Mouse (Mus musculus): ENCODE data around the gene Nalcn. TPM values are rescaled to one million over a fixed set of nuclear protein-coding genes. Genes with fewer than 3 reads are reported as not detected.
"Not testable (repeated sequence)": the region's sequence is repeated elsewhere in the genome, so short reads cannot be mapped to it uniquely, and the experiment has no call there.

The Nalcn gene
- polyA plus RNA-seq (2015; fragmentation: Nextera tagmentation; extraction: Ambion mirVana), result 0.67 and 0.81 TPM in 2 replicates

DNA sequence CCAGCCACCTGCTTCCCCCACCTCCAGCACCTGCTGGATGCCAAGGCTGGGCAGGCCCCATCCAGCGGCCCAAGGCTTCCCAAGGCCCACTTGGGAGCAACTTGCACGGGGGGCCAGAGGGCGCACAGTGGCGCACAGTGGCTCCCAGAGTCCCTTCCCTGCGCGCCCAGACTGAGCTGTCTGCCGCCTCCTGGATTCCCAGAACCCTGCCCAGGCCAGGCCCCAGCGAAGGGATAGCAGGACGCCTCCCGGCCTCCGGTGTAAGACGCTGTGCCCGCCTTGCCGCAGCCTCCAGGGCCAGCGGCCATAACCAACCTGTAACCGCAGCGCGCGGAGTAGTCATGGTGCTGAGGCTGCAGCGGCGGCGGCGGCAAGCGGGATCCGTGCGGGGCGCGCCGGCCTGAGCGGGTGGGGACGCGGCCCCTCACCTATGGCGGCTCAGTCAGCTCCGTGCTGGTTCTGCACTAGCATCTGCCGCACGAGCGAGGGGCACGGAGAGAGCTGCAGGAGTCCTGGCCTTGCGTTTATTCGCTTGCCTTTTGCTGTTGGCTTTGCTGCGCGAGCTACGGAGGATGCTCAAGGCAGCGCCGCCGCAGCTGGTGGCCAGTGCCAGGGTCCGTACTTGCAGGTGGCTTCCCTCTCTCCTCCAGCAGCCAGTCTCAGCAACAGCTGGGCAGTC lies at the start of gene Nalcn:
TSS of gene Nalcn (minus strand) at position 644 of the 679 bp plus-strand sequence.
- peaks cover 15% of the 10 kb centered on the region for H3K27me3 ChIP-seq
- H3K36me3 ChIP-seq, result no peaks in the 10 kb centered on the region
- WGBS, result 1% methylated on average over 47 of the region's 47 CpGs
- H3K9ac ChIP-seq, result peak within 1 kb of the TSS; percentile 71
- peak; percentile 56; the same call in 1 of the 2 replicates for ATAC-seq (ENCODE audit: insufficient number of reproducible peaks, insufficient read depth, low FRiP score, low TSS enrichment, low read depth)
- peaks cover 8% of the 10 kb centered on the region for H3K4me1 ChIP-seq
- H3K4me3 ChIP-seq, result peak within 1 kb of the TSS; percentile 55
- peak within 1 kb of the TSS; percentile 94 for H3K4me2 ChIP-seq
- no peaks in the 10 kb centered on the region for H3K9me3 ChIP-seq
- H3K27ac ChIP-seq, result no peak within 1 kb of the TSS

DNA sequence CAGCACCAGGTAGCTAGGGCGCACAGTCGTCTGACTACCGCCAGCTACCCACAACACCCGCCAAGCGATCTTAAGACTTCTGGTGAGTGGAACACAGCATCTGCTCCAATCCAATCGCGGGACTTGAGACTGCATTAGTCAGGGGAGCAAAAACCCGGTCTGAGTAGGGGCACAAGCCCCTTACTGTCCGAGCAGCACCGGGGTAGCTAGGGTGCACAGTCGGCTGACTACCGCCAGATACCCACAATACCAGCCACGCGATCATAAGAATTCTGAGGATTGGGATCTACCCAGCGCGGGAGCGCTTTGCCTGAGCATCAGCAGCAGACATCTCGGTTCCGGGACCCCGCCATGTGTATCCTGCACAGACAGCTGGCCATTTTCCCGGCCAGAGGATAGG lies 44.1 kb upstream of the Nalcn start:
- not testable (repeated sequence) for H3K9ac ChIP-seq; ATAC-seq (ENCODE audit: insufficient number of reproducible peaks, insufficient read depth, low FRiP score, low TSS enrichment, low read depth); H3K27me3 ChIP-seq; H3K4me3 ChIP-seq; H3K4me2 ChIP-seq; H3K27ac ChIP-seq; H3K9me3 ChIP-seq; H3K4me1 ChIP-seq; H3K36me3 ChIP-seq
- 83% methylated on average over 21 of the region's 21 CpGs for WGBS

DNA sequence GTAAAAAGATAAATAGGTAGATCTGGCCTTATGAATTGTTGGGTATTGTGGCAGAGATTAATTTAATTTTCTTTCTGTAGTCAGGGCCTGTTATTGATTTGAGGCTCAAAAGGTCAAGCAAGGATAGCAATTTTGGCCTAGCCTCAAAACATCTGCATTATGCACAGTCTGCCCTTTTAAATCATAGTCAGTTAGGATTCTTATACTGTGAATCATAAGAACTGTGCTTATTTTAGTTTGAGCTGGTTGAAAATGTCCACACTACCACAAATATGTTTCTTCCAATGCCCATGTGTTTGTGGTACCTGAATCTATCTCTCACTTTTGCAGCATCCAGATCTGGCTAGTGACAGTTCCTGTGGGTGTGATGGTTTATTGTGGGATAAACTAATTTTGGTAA lies 37.5 kb upstream of the Nalcn start:
- Histone ChIP-seq H3K27ac (no peak overlapping the region), H3K4me2 (no peak overlapping the region), H3K27me3 (no peaks in the 10 kb centered on the region), H3K9ac (no peak overlapping the region), H3K9me3 (no peaks in the 10 kb centered on the region), H3K4me1 (peaks cover 10% of the 10 kb centered on the region), H3K4me3 (no peak overlapping the region), H3K36me3 (no peaks in the 10 kb centered on the region)
- ATAC-seq (ENCODE audit: insufficient number of reproducible peaks, insufficient read depth, low FRiP score, low TSS enrichment, low read depth), result no peak

DNA sequence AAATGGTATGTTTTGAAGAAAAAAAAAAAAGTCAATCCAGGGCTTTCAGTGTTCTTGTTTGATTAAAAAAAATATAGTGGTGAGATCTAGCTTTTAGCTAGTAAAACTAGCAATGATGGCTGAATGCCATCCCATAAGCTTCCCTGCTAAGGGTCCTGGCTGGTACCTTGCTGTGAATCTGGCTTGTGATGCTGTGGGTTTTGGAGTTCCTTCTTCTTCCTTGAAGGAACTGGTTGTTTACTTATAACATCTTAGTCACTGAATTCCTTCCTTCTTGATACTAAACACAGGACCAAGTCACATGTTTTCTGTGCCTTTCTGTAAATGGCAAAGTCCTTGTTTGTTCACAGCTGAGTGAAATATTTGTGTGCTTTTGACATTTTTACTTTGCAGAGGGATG lies 36.3 kb upstream of the Nalcn start:
- no peak for ATAC-seq (ENCODE audit: insufficient number of reproducible peaks, insufficient read depth, low FRiP score, low TSS enrichment, low read depth)

DNA sequence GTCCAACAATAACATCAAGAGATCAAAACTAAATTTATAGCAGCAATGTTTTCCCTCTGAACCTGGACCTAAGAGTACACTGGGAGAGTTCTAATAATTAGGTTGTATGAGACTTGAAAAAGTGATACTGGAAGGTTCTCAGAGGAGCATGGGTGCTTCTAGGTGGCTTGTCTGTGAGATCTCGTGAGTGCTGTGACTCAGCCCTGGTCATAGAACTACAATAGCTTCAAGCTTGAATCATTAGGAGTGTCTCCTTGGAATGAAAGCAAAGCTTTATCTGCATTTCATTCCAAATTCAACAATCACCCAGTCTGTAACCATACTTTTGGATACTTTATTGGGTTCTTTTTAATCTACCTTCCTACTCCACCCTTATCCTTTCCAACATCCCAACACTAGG lies 35.4 kb upstream of the Nalcn start:
- WGBS, result 82% methylated on average over 1 of the region's 1 CpGs
- H3K36me3 ChIP-seq, result no peaks in the 10 kb centered on the region
- H3K9ac ChIP-seq, result no peak overlapping the region
- no peak overlapping the region for H3K27ac ChIP-seq
- no peak overlapping the region for H3K4me3 ChIP-seq
- H3K9me3 ChIP-seq, result no peaks in the 10 kb centered on the region
- H3K4me2 ChIP-seq, result no peak overlapping the region
- ATAC-seq (ENCODE audit: insufficient number of reproducible peaks, insufficient read depth, low FRiP score, low TSS enrichment, low read depth), result no peak
- no peaks in the 10 kb centered on the region for H3K27me3 ChIP-seq
- H3K4me1 ChIP-seq, result peaks cover 10% of the 10 kb centered on the region

More for the DNA sequence above, 36.3 kb upstream of the Nalcn start:
- no peak overlapping the region for H3K9ac ChIP-seq
- no peak overlapping the region for H3K27ac ChIP-seq
- peaks cover 10% of the 10 kb centered on the region for H3K4me1 ChIP-seq
- H3K9me3 ChIP-seq, result no peaks in the 10 kb centered on the region
- no peak overlapping the region for H3K4me2 ChIP-seq
- H3K27me3 ChIP-seq, result no peaks in the 10 kb centered on the region
- H3K4me3 ChIP-seq, result no peak overlapping the region
- no peaks in the 10 kb centered on the region for H3K36me3 ChIP-seq

DNA sequence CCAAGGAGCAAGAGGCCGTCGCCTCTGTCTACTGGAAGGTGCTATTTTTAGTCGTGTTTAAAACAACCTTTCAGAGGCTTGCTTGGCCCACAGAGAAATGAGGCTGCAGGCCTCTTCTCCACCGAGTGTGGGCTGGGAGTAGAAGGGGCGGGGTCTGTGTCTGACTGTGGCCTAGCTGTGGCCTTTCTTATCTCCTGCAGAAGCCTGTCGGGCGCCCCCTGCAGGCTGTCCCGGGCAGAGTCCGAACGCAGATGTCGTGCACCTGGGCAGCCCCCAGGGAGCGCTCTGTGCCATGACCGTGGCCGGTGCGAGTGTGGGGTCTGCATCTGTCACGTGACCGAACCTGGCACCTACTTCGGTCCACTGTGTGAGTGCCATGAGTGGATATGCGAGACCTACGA lies 34.1 kb upstream of the Nalcn start:
- ATAC-seq (ENCODE audit: insufficient number of reproducible peaks, insufficient read depth, low FRiP score, low TSS enrichment, low read depth), result peak; percentile 69; the same call in 1 of the 2 replicates
- no peaks in the 10 kb centered on the region for H3K36me3 ChIP-seq
- peak overlapping the region; percentile 33 for H3K4me2 ChIP-seq
- H3K27me3 ChIP-seq, result no peaks in the 10 kb centered on the region
- H3K4me3 ChIP-seq, result no peak overlapping the region
- no peak overlapping the region for H3K27ac ChIP-seq
- H3K9ac ChIP-seq, result no peak overlapping the region
- peaks cover 10% of the 10 kb centered on the region for H3K4me1 ChIP-seq
- 23% methylated on average over 20 of the region's 20 CpGs for WGBS
- no peaks in the 10 kb centered on the region for H3K9me3 ChIP-seq

DNA sequence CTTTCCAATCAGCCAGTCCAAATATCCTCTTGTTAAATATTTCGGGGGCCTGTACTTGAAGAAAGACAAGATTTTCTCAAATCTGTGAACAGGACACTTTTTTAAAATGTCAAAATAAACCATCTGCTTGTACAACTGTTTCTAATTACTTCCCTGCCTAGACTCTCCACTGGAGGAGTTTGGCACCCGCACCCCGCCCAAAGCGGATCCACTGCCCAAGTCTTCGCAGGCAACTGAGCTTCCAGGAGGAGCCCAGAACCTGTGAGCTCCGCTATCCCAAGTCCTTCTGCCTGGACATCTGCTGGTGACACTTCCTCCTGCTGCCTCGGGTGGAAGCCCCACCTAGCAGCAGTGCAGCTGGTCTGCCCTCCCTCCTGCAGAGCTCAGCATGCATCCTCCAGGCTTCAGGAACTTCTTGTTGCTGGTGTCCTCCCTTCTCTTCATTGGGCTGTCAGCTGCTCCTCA lies 33.0 kb upstream of the Nalcn start, which contains the start of gene Itgbl1:
TSS of gene Itgbl1 (plus strand) at position 51 of the 465 bp plus-strand sequence.
- no peaks in the 10 kb centered on the region for H3K9me3 ChIP-seq
- H3K4me3 ChIP-seq, result no peak within 1 kb of the TSS
- peak within 1 kb of the TSS; percentile 45 for H3K4me2 ChIP-seq
- no peaks in the 10 kb centered on the region for H3K36me3 ChIP-seq
- H3K4me1 ChIP-seq, result peaks cover 10% of the 10 kb centered on the region
- ATAC-seq (ENCODE audit: insufficient number of reproducible peaks, insufficient read depth, low FRiP score, low TSS enrichment, low read depth), result no peak
- H3K9ac ChIP-seq, result no peak within 1 kb of the TSS
- no peak within 1 kb of the TSS for H3K27ac ChIP-seq
- 13% methylated on average over 7 of the region's 7 CpGs for WGBS
- H3K27me3 ChIP-seq, result no peaks in the 10 kb centered on the region

DNA sequence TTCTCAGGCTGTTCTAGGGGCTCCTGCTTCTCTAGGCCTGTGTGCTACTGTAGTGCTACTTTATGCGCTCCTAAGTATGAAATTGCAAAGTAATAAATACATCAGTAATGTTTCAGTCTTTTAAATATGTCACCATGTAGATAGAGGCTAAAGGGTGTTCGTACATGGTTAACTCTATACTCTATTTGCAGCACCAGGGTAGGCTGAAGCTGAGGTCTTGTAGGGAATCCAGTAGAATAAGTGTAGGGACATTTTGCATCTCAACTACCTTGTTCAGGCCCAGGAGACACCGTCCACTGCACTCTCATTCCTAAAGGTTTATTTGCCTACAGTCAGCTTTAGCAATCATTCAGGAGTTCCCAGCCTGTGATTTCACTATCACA lies 227 bp upstream of the Nalcn start:
- H3K9me3 ChIP-seq, result no peaks in the 10 kb centered on the region

DNA sequence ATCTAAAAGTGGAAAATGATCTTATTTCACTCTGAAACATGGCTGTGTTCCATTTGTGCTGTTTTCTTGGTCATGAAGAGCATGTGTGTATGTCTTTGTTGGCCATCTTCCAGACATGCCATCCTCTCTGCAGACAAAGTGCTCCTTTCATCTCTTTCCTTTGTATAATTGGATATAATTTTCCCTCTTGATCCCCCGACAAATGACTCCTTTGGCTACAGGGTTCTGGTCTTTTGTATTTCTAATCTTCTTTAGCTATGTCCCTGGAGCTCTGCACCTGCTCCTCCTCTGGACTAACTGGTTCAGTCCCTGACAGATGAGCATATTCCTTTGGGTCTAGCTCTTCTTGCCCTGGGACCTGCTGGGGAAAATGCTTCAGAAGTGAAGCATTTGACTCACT lies 4.0 kb downstream of the Nalcn start:
- Histone ChIP-seq H3K27me3 (peaks cover 15% of the 10 kb centered on the region), H3K9ac (no peak overlapping the region), H3K9me3 (no peaks in the 10 kb centered on the region), H3K36me3 (no peaks in the 10 kb centered on the region), H3K4me3 (no peak overlapping the region), H3K27ac (no peak overlapping the region), H3K4me1 (peaks cover 8% of the 10 kb centered on the region), H3K4me2 (no peak overlapping the region)
- 0 out of 2 replicates have a peak, but pooled peaks have one; percentile 49 for ATAC-seq (ENCODE audit: insufficient number of reproducible peaks, insufficient read depth, low FRiP score, low TSS enrichment, low read depth)
- 12% methylated on average over 1 of the region's 1 CpGs for WGBS

More for the DNA sequence above, 227 bp upstream of the Nalcn start:
- H3K36me3 ChIP-seq, result no peaks in the 10 kb centered on the region
- H3K4me3 ChIP-seq, result peak overlapping the region; percentile 55
- no peak for ATAC-seq (ENCODE audit: insufficient number of reproducible peaks, insufficient read depth, low FRiP score, low TSS enrichment, low read depth)
- peak overlapping the region; percentile 94 for H3K4me2 ChIP-seq
- H3K27ac ChIP-seq, result no peak overlapping the region
- peaks cover 8% of the 10 kb centered on the region for H3K4me1 ChIP-seq
- WGBS, result 54% methylated on average over 3 of the region's 3 CpGs
- peak overlapping the region; percentile 71 for H3K9ac ChIP-seq
- peaks cover 15% of the 10 kb centered on the region for H3K27me3 ChIP-seq

DNA sequence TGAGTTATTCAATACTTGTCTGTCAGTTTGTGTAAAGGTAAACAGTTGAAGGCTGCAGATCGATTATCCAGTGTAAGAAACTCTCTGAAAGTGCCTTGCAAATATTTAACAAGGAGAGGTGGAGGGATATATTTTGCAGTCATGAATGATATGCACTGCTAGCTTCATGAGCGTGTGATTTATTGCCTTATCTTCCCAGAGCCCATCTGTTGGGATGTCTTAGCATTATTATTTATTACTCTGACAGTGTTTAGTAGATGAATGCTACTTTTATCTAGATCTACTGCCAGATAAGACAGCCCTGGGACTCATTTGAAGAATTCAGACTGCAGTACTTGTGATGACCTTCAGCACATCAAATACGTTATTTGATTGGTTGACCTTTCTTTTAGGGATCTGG lies 31.7 kb downstream of the Nalcn start:
- H3K27ac ChIP-seq, result no peak overlapping the region
- H3K27me3 ChIP-seq, result no peaks in the 10 kb centered on the region
- H3K9me3 ChIP-seq, result no peaks in the 10 kb centered on the region
- H3K4me1 ChIP-seq, result no peaks in the 10 kb centered on the region
- 75% methylated on average over 3 of the region's 3 CpGs for WGBS
- no peak overlapping the region for H3K9ac ChIP-seq
- H3K4me3 ChIP-seq, result no peak overlapping the region
- H3K36me3 ChIP-seq, result no peaks in the 10 kb centered on the region
- ATAC-seq (ENCODE audit: insufficient number of reproducible peaks, insufficient read depth, low FRiP score, low TSS enrichment, low read depth), result no peak
- no peak overlapping the region for H3K4me2 ChIP-seq

DNA sequence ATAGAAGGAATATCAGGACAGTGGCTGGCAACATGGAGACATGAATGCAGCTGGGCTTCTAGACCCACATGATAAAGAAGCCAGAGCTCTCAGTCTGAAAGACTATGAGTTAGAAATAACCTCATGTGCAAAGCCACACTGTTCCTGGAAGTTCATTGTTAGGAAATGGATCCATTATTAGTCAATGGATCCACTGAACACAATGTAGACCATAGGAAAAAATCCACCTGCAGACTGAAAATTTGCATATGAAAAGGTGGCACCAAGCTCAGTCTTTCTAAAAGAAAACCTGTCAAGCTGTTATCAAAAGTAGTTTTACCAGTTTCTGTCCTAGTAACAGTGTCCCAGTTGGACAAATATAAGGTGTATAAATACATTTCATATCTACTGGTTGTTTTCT lies 39.5 kb downstream of the Nalcn start:
- Histone ChIP-seq H3K9me3 (no peaks in the 10 kb centered on the region), H3K27ac (no peak overlapping the region), H3K4me2 (no peak overlapping the region), H3K36me3 (no peaks in the 10 kb centered on the region), H3K4me1 (no peaks in the 10 kb centered on the region), H3K9ac (no peak overlapping the region), H3K27me3 (no peaks in the 10 kb centered on the region), H3K4me3 (no peak overlapping the region)
- ATAC-seq (ENCODE audit: insufficient number of reproducible peaks, insufficient read depth, low FRiP score, low TSS enrichment, low read depth), result no peak

DNA sequence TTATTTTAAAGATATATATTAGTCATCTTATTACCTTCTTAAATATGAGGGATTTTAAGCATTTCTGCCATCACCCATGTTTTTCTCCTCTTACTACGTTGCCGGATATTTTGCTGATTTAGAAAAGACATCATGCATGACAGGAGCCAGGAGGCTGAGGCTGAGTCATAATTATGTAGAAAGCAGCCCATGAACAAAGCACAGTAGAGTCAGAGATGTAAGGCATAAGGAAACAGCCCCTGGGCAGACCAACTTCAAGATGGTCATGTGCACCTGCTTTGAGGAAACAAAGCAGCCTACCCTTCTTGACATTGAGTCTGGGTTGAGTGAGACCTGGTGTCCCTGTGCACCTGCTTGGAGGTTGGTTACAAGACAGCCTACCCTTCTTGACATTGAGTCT lies 44.5 kb downstream of the Nalcn start:
- Histone ChIP-seq H3K4me1 (no peaks in the 10 kb centered on the region), H3K9me3 (no peaks in the 10 kb centered on the region), H3K27me3 (no peaks in the 10 kb centered on the region), H3K4me2 (no peak overlapping the region), H3K9ac (no peak overlapping the region), H3K27ac (no peak overlapping the region), H3K4me3 (no peak overlapping the region), H3K36me3 (no peaks in the 10 kb centered on the region)
- 82% methylated on average over 2 of the region's 2 CpGs for WGBS
- no peak for ATAC-seq (ENCODE audit: insufficient number of reproducible peaks, insufficient read depth, low FRiP score, low TSS enrichment, low read depth)
